Mouse (Mus musculus) right cerebral cortex, postnatal 10 days (tissue): ENCODE measurements around the gene Ldlr.

ENCODE experiments used
- DNase-seq, 2 experiments: peaks; one replicate each; pipeline ENCODE4 v3.0.0; 2021; ENCODE audit warnings: low spot score in 2 of 2

Gene Ldlr

GRCm38 (mm10) chr9:21725224-21726121 lies 2.2 kb downstream of the Ldlr start:
- no peak for DNase-seq

GRCm38 (mm10) chr9:21726218-21726975 lies 3.1 kb downstream of the Ldlr start:
- DNase-seq = no peak

GRCm38 (mm10) chr9:21728261-21728832 lies 5.1 kb downstream of the Ldlr start:
- DNase-seq = no peak

GRCm38 (mm10) chr9:21729264-21729663 lies 6.0 kb downstream of the Ldlr start:
- DNase-seq = no peak

- DNase-seq = no peak
Observed at GRCm38 (mm10) chr9:21732288-21732687, 9.0 kb downstream of the Ldlr start.

GRCm38 (mm10) chr9:21733446-21733845 lies 10.2 kb downstream of the Ldlr start:
- no peak for DNase-seq

GRCm38 (mm10) chr9:21733989-21734388 lies 10.7 kb downstream of the Ldlr start:
- DNase-seq = no peak

- no peak for DNase-seq
Observed at GRCm38 (mm10) chr9:21735126-21735525, 11.8 kb downstream of the Ldlr start.

- no peak for DNase-seq
Observed at GRCm38 (mm10) chr9:21736580-21736979, 13.3 kb downstream of the Ldlr start.

- DNase-seq = no peak
Observed at GRCm38 (mm10) chr9:21737188-21737587, 13.9 kb downstream of the Ldlr start.

GRCm38 (mm10) chr9:21738776-21739175 lies 15.5 kb downstream of the Ldlr start:
- no peak for DNase-seq

GRCm38 (mm10) chr9:21740427-21740826 lies 17.1 kb downstream of the Ldlr start:
- DNase-seq = no peak

- DNase-seq = no peak
Observed at GRCm38 (mm10) chr9:21741514-21741913, 18.2 kb downstream of the Ldlr start.

GRCm38 (mm10) chr9:21747238-21747774 lies 24.0 kb downstream of the Ldlr start:
- no peak for DNase-seq

- peak; percentile 52 to 70 for DNase-seq
Observed at GRCm38 (mm10) chr9:21748033-21748432, 24.8 kb downstream of the Ldlr start.

- no peak for DNase-seq
Observed at GRCm38 (mm10) chr9:21748491-21748890, 25.2 kb downstream of the Ldlr start.

- DNase-seq = no peak
Observed at GRCm38 (mm10) chr9:21749382-21750118, 26.3 kb downstream of the Ldlr start.

- no peak for DNase-seq
Observed at GRCm38 (mm10) chr9:21750370-21750769, 27.1 kb downstream of the Ldlr start.

- no peak for DNase-seq
Observed at GRCm38 (mm10) chr9:21751347-21751746, 28.1 kb downstream of the Ldlr start.

- DNase-seq = no peak
Observed at GRCm38 (mm10) chr9:21752252-21752792, 29.0 kb downstream of the Ldlr start.

- DNase-seq = peak in 1 of 2 experiments; percentile 66
Observed at GRCm38 (mm10) chr9:21754003-21754402, 30.7 kb downstream of the Ldlr start.
